Mouse (Mus musculus) adrenal gland, postnatal 4 days (tissue): ENCODE results near the gene Gpatch4. TPM values are rescaled to one million over a fixed set of nuclear protein-coding genes. Genes with fewer than 3 reads are reported as not detected.

Experiments
- DNase-seq, 2 experiments: peaks; one replicate each; pipeline ENCODE4 v3.0.0; 2021 to 2022; ENCODE audit warnings: low spot score in 2 of 2, mixed read lengths in 2 of 2
- total RNA-seq, 2 experiments: library from RNA; stranded (reverse); gene quantifications; 2 replicates each; pipeline ENCODE4 v1.2.3; 2021

The Gpatch4 gene
- total RNA-seq, 2 experiments from 2014 or later, result 15.4 to 16.1 TPM

- DNase-seq, result peak in 1 of 2 experiments; percentile 13
Observed at GRCm38 (mm10) chr3:88030608-88031395, 12.1 kb upstream of the Gpatch4 start.

- no peak for DNase-seq
Observed at GRCm38 (mm10) chr3:88033506-88033905, 9.4 kb upstream of the Gpatch4 start.

- no peak for DNase-seq
Observed at GRCm38 (mm10) chr3:88035561-88036293, 7.2 kb upstream of the Gpatch4 start.

GRCm38 (mm10) chr3:88049532-88049931 is 6.6 kb downstream of the Gpatch4 start:
- DNase-seq, result no peak

GRCm38 (mm10) chr3:88057030-88057429 is 14.1 kb downstream of the Gpatch4 start:
- DNase-seq, result no peak

GRCm38 (mm10) chr3:88057902-88058696 is 15.2 kb downstream of the Gpatch4 start, which contains the start of gene Naxe:
TSS of gene Naxe (minus strand) at chr3:88058495.
- peak; percentile 66 to 77 for DNase-seq

GRCm38 (mm10) chr3:88068386-88068785 is 25.5 kb downstream of the Gpatch4 start:
- DNase-seq, result no peak

- DNase-seq, result peak; percentile 74 to 76
Observed at GRCm38 (mm10) chr3:88071783-88072182, 28.9 kb downstream of the Gpatch4 start.

- DNase-seq, result no peak
Observed at GRCm38 (mm10) chr3:88073631-88074030, 30.7 kb downstream of the Gpatch4 start.

GRCm38 (mm10) chr3:88074351-88074750 is 31.4 kb downstream of the Gpatch4 start:
- no peak for DNase-seq

- no peak for DNase-seq
Observed at GRCm38 (mm10) chr3:88074766-88075165, 31.9 kb downstream of the Gpatch4 start.

- DNase-seq, result no peak
Observed at GRCm38 (mm10) chr3:88077441-88077840, 34.5 kb downstream of the Gpatch4 start.

- DNase-seq, result no peak
Observed at GRCm38 (mm10) chr3:88078204-88078603, 35.3 kb downstream of the Gpatch4 start, which contains the start of gene Ttc24. TSS of gene Ttc24 (minus strand) at chr3:88078304.

GRCm38 (mm10) chr3:88081345-88082223 is 38.7 kb downstream of the Gpatch4 start, which contains the start of gene Iqgap3:
TSS of gene Iqgap3 (plus strand) at chr3:88081971.
- peak; percentile 74 to 81 for DNase-seq

- no peak for DNase-seq
Observed at GRCm38 (mm10) chr3:88082224-88082618, 39.3 kb downstream of the Gpatch4 start.

GRCm38 (mm10) chr3:88082663-88083062 is 39.8 kb downstream of the Gpatch4 start:
- DNase-seq, result no peak

GRCm38 (mm10) chr3:88084001-88084400 is 41.1 kb downstream of the Gpatch4 start:
- no peak for DNase-seq

GRCm38 (mm10) chr3:88085459-88085858 is 42.6 kb downstream of the Gpatch4 start:
- no peak for DNase-seq

GRCm38 (mm10) chr3:88087688-88088087 is 44.8 kb downstream of the Gpatch4 start:
- no peak for DNase-seq

GRCm38 (mm10) chr3:88090106-88090505 is 47.2 kb downstream of the Gpatch4 start:
- no peak for DNase-seq
